Mouse (Mus musculus): ENCODE measurements around the gene Cd38. TPM values are rescaled to one million over a fixed set of nuclear protein-coding genes. Genes with fewer than 3 reads are reported as not detected.
A peak's percentile ranks its signal among the peaks of the same experiment; 100 is the strongest.

The Cd38 gene
- polyA plus RNA-seq, 1 experiment from 2014 or later = 2.4 TPM

GRCm38 (mm10) chr5:43837372-43837771, 31.0 kb upstream of the Cd38 start:
- Histone ChIP-seq H3K4me1 (replicated peaks; ENCODE audit: control insufficient read depth, insufficient read depth, low read length) (no peaks in the 10 kb centered on the region), H3K27me3 (replicated peaks; ENCODE audit: control insufficient read depth, insufficient read depth, low read length) (no peaks in the 10 kb centered on the region), H3K4me2 (ENCODE audit: low read length) (no peak overlapping the region), H3K9ac (replicated peaks; ENCODE audit: low read depth, low read length) (no peak overlapping the region), H3K4me3 (replicated peaks; ENCODE audit: low read length) (no peak overlapping the region), H3K27ac (ENCODE audit: low read length) (no peak overlapping the region), H3K36me3 (ENCODE audit: control insufficient read depth, insufficient read depth) (no peaks in the 10 kb centered on the region), H3K9me3 (ENCODE audit: control insufficient read depth, low read length) (no peaks in the 10 kb centered on the region)
- ATAC-seq = no peak
- 51% methylated on average over 5 of the region's 5 CpGs for WGBS

DNA sequence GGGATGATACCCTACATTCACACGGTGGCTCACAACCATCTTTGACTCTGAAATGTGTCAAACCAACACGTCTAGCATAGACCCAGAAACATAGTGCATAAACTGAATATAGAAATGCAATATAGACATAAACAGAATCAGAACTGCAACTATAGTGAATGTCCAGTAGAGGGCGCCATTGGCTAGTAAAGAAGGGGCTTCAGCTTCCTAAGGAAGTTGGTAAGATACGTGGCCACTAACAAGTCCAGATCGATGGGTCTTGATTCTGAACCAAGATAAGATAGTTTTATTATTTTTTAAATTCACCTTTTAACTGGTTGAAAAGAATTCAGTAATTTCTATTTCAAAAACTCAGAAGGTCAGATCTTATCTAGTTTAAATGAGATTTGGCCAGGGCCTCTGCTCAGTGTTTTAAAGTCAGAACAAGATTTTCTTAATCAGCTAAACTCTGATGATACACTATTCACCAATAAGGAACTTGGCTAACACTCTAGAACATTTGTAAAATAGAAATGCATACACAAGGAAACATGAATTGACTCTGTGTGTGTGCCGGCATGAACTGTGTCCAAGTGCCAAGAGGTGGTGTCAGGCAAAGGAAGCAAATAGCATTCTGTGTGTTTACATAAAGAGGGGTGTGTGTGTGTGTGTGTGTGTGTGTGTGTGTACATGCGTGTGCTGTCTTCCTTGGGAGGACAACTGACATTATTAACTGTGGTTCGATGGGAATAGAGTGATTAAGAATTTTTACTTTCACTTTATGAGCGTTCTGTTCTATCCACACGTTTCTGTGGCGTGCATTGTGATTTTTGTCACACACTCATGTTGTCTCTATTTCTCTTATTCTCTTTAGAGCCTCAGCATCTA, 27.0 kb upstream of the Cd38 start:
- Histone ChIP-seq H3K27ac (ENCODE audit: low read length) (no peak overlapping the region), H3K4me2 (ENCODE audit: low read length) (no peak overlapping the region), H3K36me3 (ENCODE audit: control insufficient read depth, insufficient read depth) (no peaks in the 10 kb centered on the region), H3K27me3 (replicated peaks; ENCODE audit: control insufficient read depth, insufficient read depth, low read length) (no peaks in the 10 kb centered on the region), H3K4me1 (replicated peaks; ENCODE audit: control insufficient read depth, insufficient read depth, low read length) (no peaks in the 10 kb centered on the region), H3K9me3 (ENCODE audit: control insufficient read depth, low read length) (0 out of 2 replicates have a peak, but pooled peaks cover 3% of the 10 kb centered on the region), H3K9ac (replicated peaks; ENCODE audit: low read depth, low read length) (no peak overlapping the region), H3K4me3 (replicated peaks; ENCODE audit: low read length) (no peak overlapping the region)
- peak; percentile 58; the same call in 1 of the 2 replicates for ATAC-seq
- WGBS = 47% methylated on average over 11 of the region's 11 CpGs

DNA sequence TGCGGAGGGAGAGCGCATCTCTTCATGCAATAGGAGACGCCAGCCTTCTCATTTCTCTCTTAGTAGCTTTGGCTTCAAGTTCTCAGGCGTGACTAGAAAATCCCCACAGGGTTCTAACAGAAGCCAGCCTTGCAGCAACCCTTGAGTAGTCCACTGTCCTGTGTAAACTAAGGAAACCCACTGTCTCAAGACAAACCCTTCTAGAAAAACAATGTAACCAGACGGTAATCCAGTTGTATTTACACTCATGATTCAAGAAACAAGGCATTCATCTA, 26.4 kb upstream of the Cd38 start:
- no peak for ATAC-seq
- Histone ChIP-seq H3K27ac (ENCODE audit: low read length) (no peak overlapping the region), H3K9ac (replicated peaks; ENCODE audit: low read depth, low read length) (no peak overlapping the region), H3K27me3 (replicated peaks; ENCODE audit: control insufficient read depth, insufficient read depth, low read length) (no peaks in the 10 kb centered on the region), H3K4me3 (replicated peaks; ENCODE audit: low read length) (no peak overlapping the region), H3K36me3 (ENCODE audit: control insufficient read depth, insufficient read depth) (no peaks in the 10 kb centered on the region), H3K4me2 (ENCODE audit: low read length) (no peak overlapping the region), H3K9me3 (ENCODE audit: control insufficient read depth, low read length) (0 out of 2 replicates have a peak, but pooled peaks cover 3% of the 10 kb centered on the region), H3K4me1 (replicated peaks; ENCODE audit: control insufficient read depth, insufficient read depth, low read length) (no peaks in the 10 kb centered on the region)
- WGBS = 83% methylated on average over 5 of the region's 5 CpGs

- Histone ChIP-seq H3K9me3 (ENCODE audit: control insufficient read depth, low read length) (0 out of 2 replicates have a peak, but pooled peaks cover 3% of the 10 kb centered on the region), H3K9ac (replicated peaks; ENCODE audit: low read depth, low read length) (no peak overlapping the region), H3K4me2 (ENCODE audit: low read length) (no peak overlapping the region), H3K36me3 (ENCODE audit: control insufficient read depth, insufficient read depth) (no peaks in the 10 kb centered on the region), H3K4me3 (replicated peaks; ENCODE audit: low read length) (no peak overlapping the region), H3K4me1 (replicated peaks; ENCODE audit: control insufficient read depth, insufficient read depth, low read length) (no peaks in the 10 kb centered on the region), H3K27me3 (replicated peaks; ENCODE audit: control insufficient read depth, insufficient read depth, low read length) (no peaks in the 10 kb centered on the region), H3K27ac (ENCODE audit: low read length) (no peak overlapping the region)
- WGBS = 66% methylated on average over 3 of the region's 3 CpGs
- no peak for ATAC-seq
Measured at GRCm38 (mm10) chr5:43842576-43843155, 25.7 kb upstream of the Cd38 start.

- Histone ChIP-seq H3K27me3 (replicated peaks; ENCODE audit: control insufficient read depth, insufficient read depth, low read length) (no peaks in the 10 kb centered on the region), H3K9ac (replicated peaks; ENCODE audit: low read depth, low read length) (no peak overlapping the region), H3K4me3 (replicated peaks; ENCODE audit: low read length) (no peak overlapping the region), H3K9me3 (ENCODE audit: control insufficient read depth, low read length) (0 out of 2 replicates have a peak, but pooled peaks cover 3% of the 10 kb centered on the region), H3K4me2 (ENCODE audit: low read length) (no peak overlapping the region), H3K36me3 (ENCODE audit: control insufficient read depth, insufficient read depth) (no peaks in the 10 kb centered on the region), H3K27ac (ENCODE audit: low read length) (no peak overlapping the region), H3K4me1 (replicated peaks; ENCODE audit: control insufficient read depth, insufficient read depth, low read length) (no peaks in the 10 kb centered on the region)
- WGBS = 82% methylated on average over 5 of the region's 5 CpGs
- ATAC-seq = no peak
Measured at GRCm38 (mm10) chr5:43845083-43845482, 23.3 kb upstream of the Cd38 start.

GRCm38 (mm10) chr5:43845646-43846045, 22.7 kb upstream of the Cd38 start:
- WGBS = 69% methylated on average over 1 of the region's 1 CpGs
- Histone ChIP-seq H3K27me3 (replicated peaks; ENCODE audit: control insufficient read depth, insufficient read depth, low read length) (no peaks in the 10 kb centered on the region), H3K9me3 (ENCODE audit: control insufficient read depth, low read length) (0 out of 2 replicates have a peak, but pooled peaks cover 3% of the 10 kb centered on the region), H3K9ac (replicated peaks; ENCODE audit: low read depth, low read length) (no peak overlapping the region), H3K27ac (ENCODE audit: low read length) (no peak overlapping the region), H3K4me2 (ENCODE audit: low read length) (no peak overlapping the region), H3K4me3 (replicated peaks; ENCODE audit: low read length) (no peak overlapping the region), H3K4me1 (replicated peaks; ENCODE audit: control insufficient read depth, insufficient read depth, low read length) (no peaks in the 10 kb centered on the region), H3K36me3 (ENCODE audit: control insufficient read depth, insufficient read depth) (no peaks in the 10 kb centered on the region)
- ATAC-seq = no peak

DNA sequence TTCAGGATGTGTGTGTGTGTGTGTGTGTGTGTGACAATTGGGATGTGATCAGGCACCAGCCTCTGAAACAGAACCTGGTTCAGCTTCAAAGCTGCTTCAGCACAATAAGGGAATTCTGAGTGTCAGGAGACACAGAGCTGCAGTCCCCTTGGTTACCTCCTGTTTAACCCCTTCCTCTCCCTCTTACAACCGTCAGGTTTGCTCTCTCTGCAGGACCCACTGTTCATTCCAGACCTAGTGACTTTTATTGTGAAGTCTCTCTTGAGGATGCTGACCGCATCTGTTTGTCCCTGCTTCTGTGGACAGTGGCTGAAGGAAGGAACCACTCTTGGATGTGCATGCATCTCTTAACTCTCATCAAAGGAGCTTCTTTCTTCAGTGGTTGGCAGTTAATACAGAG, 22.1 kb upstream of the Cd38 start:
- Histone ChIP-seq H3K27ac (ENCODE audit: low read length) (no peak overlapping the region), H3K4me3 (replicated peaks; ENCODE audit: low read length) (no peak overlapping the region), H3K4me1 (replicated peaks; ENCODE audit: control insufficient read depth, insufficient read depth, low read length) (no peaks in the 10 kb centered on the region), H3K4me2 (ENCODE audit: low read length) (no peak overlapping the region), H3K9me3 (ENCODE audit: control insufficient read depth, low read length) (0 out of 2 replicates have a peak, but pooled peaks cover 3% of the 10 kb centered on the region), H3K27me3 (replicated peaks; ENCODE audit: control insufficient read depth, insufficient read depth, low read length) (no peaks in the 10 kb centered on the region), H3K9ac (replicated peaks; ENCODE audit: low read depth, low read length) (no peak overlapping the region), H3K36me3 (ENCODE audit: control insufficient read depth, insufficient read depth) (no peaks in the 10 kb centered on the region)
- 26% methylated on average over 2 of the region's 2 CpGs for WGBS
- ATAC-seq = no peak

GRCm38 (mm10) chr5:43847555-43847954, 20.8 kb upstream of the Cd38 start:
- no peaks in the 10 kb centered on the region for H3K36me3 ChIP-seq (ENCODE audit: control insufficient read depth, insufficient read depth)
- 0 out of 2 replicates have a peak, but pooled peaks cover 3% of the 10 kb centered on the region for H3K9me3 ChIP-seq (ENCODE audit: control insufficient read depth, low read length)
- no peak overlapping the region for H3K4me2 ChIP-seq (ENCODE audit: low read length)
- H3K4me1 ChIP-seq (replicated peaks; ENCODE audit: control insufficient read depth, insufficient read depth, low read length) = no peaks in the 10 kb centered on the region
- no peak overlapping the region for H3K27ac ChIP-seq (ENCODE audit: low read length)
- H3K4me3 ChIP-seq (replicated peaks; ENCODE audit: low read length) = no peak overlapping the region
- no peak overlapping the region for H3K9ac ChIP-seq (replicated peaks; ENCODE audit: low read depth, low read length)
- no peaks in the 10 kb centered on the region for H3K27me3 ChIP-seq (replicated peaks; ENCODE audit: control insufficient read depth, insufficient read depth, low read length)
- ATAC-seq = no peak

DNA sequence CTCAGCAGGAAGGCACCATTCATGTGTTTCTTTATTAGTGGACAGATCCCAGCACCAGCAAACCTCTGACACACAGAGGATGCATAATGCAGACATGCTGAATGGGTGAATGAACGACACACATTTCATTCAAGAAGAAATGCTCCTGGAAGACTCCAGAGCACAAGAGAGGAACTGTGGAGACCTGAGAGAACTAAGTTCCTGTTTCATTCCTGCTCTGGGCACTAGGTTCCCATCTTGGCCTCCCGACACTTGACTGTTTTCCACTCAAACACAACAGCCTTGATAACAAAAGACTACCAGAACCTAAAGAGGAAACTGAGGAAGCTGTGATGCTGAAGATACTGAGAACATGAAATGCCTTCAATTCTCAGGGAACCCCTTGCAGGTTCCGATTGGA, 20.1 kb upstream of the Cd38 start:
- no peak overlapping the region for H3K27ac ChIP-seq (ENCODE audit: low read length)
- no peaks in the 10 kb centered on the region for H3K36me3 ChIP-seq (ENCODE audit: control insufficient read depth, insufficient read depth)
- no peak overlapping the region for H3K4me3 ChIP-seq (replicated peaks; ENCODE audit: low read length)
- H3K4me1 ChIP-seq (replicated peaks; ENCODE audit: control insufficient read depth, insufficient read depth, low read length) = no peaks in the 10 kb centered on the region
- H3K9ac ChIP-seq (replicated peaks; ENCODE audit: low read depth, low read length) = no peak overlapping the region
- no peaks in the 10 kb centered on the region for H3K27me3 ChIP-seq (replicated peaks; ENCODE audit: control insufficient read depth, insufficient read depth, low read length)
- no peak overlapping the region for H3K4me2 ChIP-seq (ENCODE audit: low read length)
- 87% methylated on average over 3 of the region's 3 CpGs for WGBS
- no peak for ATAC-seq
- H3K9me3 ChIP-seq (ENCODE audit: control insufficient read depth, low read length) = 0 out of 2 replicates have a peak, but pooled peaks cover 3% of the 10 kb centered on the region

All from forebrain, embryonic 16.5 days (tissue).